Mouse (Mus musculus) T-cell, adult 2 months (primary cell): Measurements from ENCODE around the gene Tcte2.
A peak's percentile ranks its signal among the peaks of the same experiment; 100 is the strongest.

Experiments
- DNase-seq: peaks from one replicate; pipeline ENCODE4 v3.0.0; 2022; ENCODE audit warnings: low spot score

Gene Tcte2

DNA sequence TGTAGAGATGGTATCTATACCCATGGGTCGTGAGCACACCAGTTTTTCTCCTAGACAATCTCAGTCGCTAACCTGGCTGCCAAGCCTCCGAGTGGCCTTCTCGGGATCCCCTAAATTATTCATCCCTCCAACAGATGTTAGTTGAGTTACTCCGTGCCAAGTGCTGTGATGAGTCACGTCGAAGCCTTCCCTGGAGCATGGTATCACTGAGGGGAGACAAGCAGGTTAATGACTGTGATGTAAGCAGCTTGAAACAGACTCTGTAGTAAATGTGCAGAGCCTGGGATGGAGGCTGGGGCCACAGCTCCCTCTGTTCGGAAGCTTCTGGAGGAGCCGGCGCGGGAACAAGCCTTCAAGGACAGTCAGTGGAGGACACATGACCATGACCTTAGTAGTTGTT, 44.2 kb downstream of the Tcte2 start:
- DNase-seq, result no peak

DNA sequence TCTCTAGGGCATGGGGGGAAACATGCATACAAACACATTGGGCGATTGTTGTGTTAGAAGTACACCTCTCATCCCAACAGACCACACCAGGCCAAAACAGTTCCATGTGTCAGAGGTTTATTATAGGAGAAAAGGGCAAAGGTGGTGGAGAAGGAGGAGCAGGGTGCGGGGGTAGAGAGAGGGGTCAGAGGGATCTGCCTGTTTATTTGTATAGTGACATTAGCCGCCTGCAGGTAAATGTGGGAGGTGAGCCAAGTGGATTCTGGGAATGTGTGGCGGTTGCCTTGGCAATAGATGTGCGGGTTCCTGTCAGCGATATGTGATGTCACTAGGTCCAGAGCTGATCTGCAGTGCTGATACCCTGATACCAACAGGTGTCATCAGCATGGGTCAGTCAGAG, 45.3 kb downstream of the Tcte2 start:
- no peak for DNase-seq

- DNase-seq, result peak; percentile 3
Measured at GRCm38 (mm10) chr17:13715511-13715910, 46.1 kb downstream of the Tcte2 start.

GRCm38 (mm10) chr17:13714654-13715053, 47.0 kb downstream of the Tcte2 start:
- DNase-seq, result no peak

- no peak for DNase-seq
Measured at GRCm38 (mm10) chr17:13714128-13714527, 47.5 kb downstream of the Tcte2 start.

DNA sequence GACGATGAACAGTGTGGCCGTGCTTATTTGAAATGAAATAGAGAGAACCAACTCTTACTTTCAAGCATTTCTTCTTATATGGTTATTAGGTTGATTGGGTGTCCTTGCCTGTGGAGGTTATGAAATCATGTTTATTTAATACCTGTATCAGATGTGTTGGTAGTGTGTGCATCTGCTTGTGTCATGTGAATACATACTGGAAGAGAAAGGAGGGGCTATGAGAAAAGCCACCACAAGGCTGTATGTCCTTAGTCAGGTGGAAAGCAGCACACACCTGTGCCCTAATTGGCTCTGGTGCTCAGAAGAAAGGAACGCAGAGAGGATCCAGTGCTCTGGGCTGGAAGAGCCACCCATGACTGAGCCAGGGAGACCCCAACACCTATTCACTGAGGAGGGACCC, 49.1 kb downstream of the Tcte2 start:
- DNase-seq, result no peak

DNA sequence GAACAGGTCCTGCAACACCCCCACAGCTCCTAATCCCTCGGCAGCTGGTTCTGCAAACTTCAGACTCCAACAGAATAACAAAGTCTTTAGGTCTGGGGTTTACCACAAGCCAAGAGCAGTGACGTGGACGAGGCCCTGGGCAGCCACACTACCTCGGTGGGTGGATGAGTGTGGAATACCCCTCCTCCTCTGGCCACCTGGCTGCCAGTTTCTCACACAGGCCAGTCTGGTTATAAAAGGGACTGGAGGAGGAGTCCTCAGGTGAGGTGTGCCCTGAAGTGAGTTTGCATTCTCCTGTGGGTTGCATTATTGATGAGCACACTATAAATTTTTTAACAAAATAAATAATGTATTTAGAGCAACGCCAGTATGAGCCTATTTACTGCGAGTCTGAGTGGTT, 49.5 kb downstream of the Tcte2 start:
- DNase-seq, result no peak

DNA sequence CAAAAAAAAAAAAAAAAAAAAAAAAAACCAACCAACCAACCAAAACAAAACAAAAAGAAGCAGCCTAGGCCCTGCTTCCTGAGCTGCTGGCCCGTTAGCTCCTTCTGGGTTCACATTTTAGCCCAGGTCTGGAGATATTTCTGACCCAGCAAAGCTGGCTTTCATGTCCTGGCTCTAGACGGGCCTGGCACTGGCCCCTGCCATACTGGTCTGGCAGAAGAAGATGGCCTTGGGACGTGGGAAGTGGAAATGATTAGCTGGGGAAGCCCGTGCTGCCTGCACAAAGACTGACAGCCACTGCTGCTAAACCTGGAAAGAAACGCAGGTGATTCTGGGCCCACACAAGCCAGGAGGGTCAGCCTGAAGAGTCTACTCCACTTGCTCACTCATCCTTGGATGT, 50.5 kb downstream of the Tcte2 start:
- no peak for DNase-seq

GRCm38 (mm10) chr17:13705481-13705921, 56.1 kb downstream of the Tcte2 start:
- no peak for DNase-seq

GRCm38 (mm10) chr17:13703611-13704320, 57.9 kb downstream of the Tcte2 start:
- DNase-seq, result no peak

GRCm38 (mm10) chr17:13700131-13701016, 61.3 kb downstream of the Tcte2 start:
- no peak for DNase-seq

DNA sequence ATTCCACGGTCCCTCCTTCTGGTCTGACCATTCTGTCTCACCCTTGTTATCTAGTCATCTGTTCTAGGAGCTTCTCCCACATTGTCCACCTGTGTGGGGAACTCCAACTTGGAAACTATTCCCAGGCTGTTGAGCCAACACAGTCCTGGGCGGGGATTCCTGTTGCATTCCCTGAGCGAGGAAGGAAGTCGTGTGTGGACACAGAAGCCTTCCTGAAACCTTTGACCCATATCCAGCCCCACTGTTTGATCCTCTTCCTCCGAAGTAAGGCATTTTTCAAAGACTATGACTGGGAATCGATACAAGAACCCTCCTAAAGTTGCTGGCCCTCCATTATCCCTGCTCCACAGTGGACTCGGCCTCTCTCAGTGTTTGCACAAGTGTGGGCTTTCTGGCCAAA, 61.9 kb downstream of the Tcte2 start:
- no peak for DNase-seq

DNA sequence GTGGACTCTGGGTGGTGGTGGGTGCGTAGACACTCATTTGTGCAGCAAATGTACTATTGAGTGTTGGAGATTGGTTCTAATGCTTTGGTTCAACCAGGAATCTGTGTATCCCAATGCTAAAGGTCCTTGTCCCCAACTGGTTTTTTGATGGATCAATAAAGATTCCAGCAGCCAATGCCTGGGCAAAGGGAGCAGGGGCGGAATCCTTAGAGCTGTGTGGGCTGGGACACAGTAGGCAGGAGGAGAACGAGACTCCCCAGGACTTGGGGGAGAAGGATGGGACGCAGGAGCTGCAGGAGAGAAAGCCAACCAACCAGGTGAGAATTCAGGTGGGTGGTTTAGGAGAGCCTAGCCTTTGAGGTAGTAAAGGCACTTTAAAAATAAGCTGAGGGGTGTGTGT, 63.4 kb downstream of the Tcte2 start:
- no peak for DNase-seq

DNA sequence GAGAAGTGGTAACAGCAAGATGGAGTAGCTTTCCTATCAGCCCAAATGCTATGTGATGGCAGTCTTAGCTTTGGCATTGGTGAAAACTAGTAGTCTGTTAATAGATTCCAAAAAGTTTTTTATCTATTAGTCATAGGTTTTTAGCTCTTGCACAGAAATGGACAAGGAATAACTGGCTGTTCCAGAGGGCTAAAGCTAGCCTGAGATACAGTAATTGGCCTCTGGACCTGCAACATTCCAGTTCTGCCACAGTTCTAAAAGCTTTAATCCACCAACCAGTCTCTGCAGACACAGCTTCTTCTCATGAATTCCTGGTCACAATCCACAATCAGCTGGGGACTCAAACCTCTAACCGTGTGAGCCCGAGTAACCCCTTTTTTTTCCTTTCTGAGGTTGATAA, 64.0 kb downstream of the Tcte2 start:
- no peak for DNase-seq

- no peak for DNase-seq
Measured at GRCm38 (mm10) chr17:13695881-13696280, 65.7 kb downstream of the Tcte2 start.

DNA sequence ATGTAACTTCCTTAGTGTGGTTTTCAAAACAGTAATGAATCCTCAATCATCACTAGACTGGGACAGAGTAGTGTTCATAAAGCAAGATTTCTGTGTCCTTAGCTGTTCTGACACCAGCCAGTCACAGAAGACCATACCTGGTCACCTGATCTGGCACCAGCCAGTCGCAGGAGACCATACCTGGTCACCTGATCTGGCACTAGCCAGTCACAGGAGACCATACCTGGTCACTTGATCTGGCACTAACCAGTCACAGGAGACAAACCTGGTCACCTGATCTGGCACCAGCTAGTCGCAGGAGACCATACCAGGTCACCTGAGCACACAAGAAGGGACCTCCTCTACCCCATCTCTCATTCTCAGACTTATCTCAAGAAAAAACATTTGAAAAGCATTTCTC, 66.4 kb downstream of the Tcte2 start:
- no peak for DNase-seq

DNA sequence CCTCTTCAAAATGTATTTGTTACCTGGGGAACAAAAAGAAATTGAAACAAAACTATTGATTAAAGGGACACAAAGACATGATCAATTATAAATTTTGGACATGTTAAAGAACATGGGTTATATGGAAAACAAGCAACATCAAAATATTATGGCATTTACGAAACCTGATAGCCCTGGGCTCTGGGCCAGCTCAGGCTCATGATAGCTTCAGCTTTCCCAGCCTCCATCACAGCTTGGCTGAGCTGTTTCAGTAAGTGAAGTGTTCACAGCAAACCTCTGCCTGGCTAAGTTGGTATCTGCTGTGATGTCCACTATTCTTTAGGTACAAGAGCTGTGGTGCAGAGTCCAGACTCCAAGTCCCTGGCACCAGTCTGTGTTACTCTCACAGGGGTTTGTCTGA, 67.4 kb downstream of the Tcte2 start:
- DNase-seq, result no peak

DNA sequence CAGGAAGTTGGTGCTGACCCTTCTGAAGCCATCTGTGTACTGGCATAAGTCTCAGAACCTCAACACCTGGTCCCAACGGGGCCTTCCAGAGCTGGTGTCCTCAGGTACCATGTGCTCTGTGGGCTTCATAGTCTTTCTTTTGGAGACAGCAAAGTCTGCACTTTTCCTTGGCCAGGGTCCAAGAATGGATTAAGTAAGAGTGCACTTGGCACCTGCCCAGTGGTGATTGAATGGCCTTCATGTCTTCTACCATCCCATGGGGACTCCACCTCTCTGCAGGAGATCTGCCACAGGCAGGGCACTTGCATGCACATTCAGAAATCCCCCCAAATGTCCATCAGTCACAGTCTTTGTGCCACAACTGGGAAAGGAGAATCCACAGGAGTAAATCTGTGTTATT, 74.0 kb downstream of the Tcte2 start:
- no peak for DNase-seq

GRCm38 (mm10) chr17:13687086-13687485, 74.5 kb downstream of the Tcte2 start:
- no peak for DNase-seq

GRCm38 (mm10) chr17:13685621-13686020, 76.0 kb downstream of the Tcte2 start:
- DNase-seq, result no peak

GRCm38 (mm10) chr17:13684256-13684655, 77.4 kb downstream of the Tcte2 start:
- no peak for DNase-seq

- peak; percentile 63 for DNase-seq
Measured at GRCm38 (mm10) chr17:13683411-13684174, 78.0 kb downstream of the Tcte2 start.

- DNase-seq, result no peak
Measured at GRCm38 (mm10) chr17:13683027-13683410, 78.6 kb downstream of the Tcte2 start.
